Mouse (Mus musculus) adrenal gland, adult (tissue): ENCODE measurements at regions not wholly inside any gene's neighbourhood (a gene's known extent, or its start where the extent isn't known, plus 50 kb on each side); places are given as distances from the start of the nearest gene placed in this dataset.

Source experiments
- DNase-seq, 2 experiments: peaks; one replicate each; pipeline ENCODE4 v3.0.0; 2022 to 2023; ENCODE audit warnings: low spot score in 1 of 2; ENCODE audit not compliant: inconsistent age in 2 of 2

DNA sequence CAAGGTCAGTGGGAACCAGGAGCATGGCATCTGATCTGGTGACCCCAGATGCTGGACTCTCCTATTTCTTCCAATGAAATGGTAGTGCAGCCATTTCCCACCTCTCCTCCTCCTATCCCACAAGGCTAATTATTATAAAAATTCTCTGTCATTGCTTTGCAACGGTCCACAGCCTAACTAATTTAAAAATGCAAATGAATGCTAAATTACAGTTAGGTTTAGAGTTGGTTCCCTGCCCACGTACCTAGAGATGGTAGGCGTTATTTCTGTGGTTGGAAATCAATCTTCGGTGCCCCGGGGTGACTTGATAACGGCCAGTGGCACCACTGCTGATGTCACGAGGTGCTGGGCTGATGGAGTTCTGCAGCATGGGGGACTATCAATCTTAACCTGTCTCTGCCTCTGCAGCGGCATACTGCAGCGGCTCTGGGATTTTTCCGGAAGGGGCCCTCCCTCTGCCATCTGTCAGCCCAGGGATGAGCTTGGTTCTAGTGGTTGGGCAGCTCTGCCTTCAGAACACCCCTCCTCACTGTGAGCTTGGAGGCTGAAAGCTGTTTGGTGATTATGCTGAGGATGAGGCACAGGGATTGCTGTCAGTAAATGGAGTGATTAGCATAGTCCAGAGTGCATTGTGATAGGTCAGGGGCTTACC lies 66.5 kb downstream of the Nmur2 start:
- no peak for DNase-seq

- DNase-seq = no peak
These were observed 74.2 kb downstream of the Nmur2 start for GRCm38 (mm10) chr11:55966580-55966979.

GRCm38 (mm10) chr11:55958372-55958771 lies 82.4 kb downstream of the Nmur2 start:
- DNase-seq = no peak

DNA sequence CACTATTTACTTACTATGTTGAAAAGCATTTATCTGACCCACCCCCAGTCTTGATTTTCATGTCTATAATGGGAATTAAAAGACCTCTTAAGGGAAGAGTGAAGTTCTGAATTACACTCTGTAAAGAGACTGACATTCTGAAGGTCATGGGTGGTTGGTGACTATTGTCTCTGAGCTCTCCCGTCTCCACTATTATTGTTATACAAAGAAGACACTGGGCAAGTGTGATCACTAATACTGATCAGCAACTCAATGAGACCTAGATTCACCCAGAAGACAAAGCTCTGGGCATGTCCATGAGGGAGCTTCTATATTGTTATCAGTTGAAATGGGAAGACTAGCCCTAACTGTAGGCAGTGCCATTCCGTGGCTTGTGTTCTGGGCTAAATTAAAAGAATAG lies 83.5 kb downstream of the Nmur2 start:
- no peak for DNase-seq

- DNase-seq = no peak
These were observed 87.1 kb downstream of the Nmur2 start for GRCm38 (mm10) chr11:55953696-55954095.

- DNase-seq = no peak
These were observed 91.2 kb downstream of the Nmur2 start for GRCm38 (mm10) chr11:55949596-55949995.

- DNase-seq = peak; percentile 31 to 89
These were observed 94.1 kb downstream of the Nmur2 start for GRCm38 (mm10) chr11:55946629-55947240.

DNA sequence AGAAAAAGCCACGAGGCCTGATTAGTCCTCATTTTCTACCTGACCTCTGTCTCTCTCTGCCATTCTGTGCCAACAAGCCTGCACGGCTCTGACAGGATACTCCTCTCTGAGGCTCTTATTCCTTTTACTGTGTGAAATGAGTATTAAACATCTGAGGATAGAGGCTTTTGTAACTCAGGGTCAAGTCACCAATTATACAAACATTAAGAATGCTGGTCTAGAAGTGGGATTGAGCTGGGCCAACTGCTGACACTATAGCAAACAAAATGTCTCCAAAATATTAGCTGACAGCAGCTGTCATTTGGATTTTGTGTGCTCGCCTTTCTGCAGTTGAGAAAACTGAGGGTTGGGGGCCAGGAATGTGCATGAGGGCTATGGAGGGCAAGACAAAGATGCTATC lies 94.8 kb downstream of the Nmur2 start:
- no peak for DNase-seq

DNA sequence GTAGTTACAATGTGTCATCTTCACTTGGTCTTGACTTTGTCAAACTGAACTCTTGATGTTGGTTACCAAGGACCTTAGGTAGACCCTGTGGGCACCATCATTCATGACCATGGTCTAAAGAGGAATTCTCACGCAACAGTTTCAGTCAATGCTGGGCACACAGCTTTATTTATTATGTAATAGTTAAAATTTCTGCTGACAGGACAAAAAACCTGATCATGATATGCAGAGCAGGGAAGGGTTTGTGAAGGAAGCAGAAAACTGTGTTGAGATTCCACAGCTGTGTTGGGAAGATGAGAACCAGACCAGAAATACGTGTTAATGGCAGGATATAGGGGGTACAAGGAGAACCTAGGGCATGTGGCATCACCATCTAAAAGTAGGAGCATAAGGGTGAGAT lies 100.8 kb downstream of the Nmur2 start:
- no peak for DNase-seq

- DNase-seq = no peak
These were observed 114.4 kb downstream of the Nmur2 start for GRCm38 (mm10) chr11:55926366-55926765.

DNA sequence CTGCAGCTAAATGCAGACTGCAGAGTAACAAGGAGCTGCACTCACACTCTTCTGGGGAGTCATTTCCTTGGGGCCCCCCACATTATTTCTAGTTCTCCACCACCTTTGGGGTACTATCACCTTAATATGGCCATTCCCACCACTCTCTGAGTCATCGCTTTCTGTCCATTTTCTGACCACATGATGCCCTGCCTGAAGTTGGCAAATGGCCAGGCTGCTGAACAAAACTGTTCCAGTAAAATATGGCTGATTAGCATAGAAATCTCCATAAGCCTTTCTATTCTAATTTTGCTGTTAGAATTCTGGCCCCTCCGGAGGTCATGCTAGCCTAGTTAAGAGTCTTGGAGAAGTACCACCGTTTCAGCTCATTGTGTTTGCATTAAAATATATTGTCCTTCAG lies 121.7 kb downstream of the Nmur2 start:
- no peak for DNase-seq

DNA sequence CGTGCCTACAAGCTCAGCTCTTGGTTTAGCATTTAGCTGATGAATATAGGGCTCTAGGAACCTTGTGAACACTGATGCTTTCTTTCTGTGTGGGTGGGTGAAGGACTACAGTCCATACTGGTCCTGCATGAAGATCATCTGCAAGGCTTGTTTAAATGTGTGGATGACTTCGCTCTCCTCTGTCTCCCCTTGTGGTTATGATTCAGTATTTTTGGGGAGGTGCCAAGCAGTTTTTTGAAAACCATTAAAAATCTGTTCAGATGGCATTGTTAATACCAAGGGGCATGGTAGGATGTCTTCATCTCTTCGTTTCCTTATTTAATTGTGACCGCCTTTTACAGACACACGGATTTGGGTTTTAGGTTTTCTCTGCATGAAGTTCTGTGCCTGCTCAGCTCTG lies 122.4 kb downstream of the Nmur2 start:
- no peak for DNase-seq

- peak; percentile 7 to 72 for DNase-seq
These were observed 143.3 kb downstream of the Nmur2 start for GRCm38 (mm10) chr11:55897506-55897905.

DNA sequence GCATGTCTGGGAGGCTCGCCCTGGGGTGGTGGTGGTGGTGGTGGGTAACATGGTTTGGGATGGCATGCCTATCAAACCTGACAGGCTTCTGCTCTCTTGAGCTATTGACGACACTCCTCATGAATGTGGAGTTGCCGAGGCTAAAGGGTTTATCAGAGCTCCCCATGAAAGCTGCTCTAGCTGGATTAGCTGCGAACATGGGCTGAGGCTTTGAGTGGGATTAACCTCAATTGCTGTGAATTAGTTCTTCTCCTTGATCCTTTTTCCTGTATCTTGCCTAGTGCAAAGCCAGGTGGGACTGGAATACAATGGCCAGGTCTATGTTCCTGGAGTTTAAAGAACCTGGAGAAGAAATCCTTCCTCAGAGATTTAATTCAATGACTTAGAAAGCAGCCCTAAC lies 150.6 kb downstream of the Nmur2 start:
- DNase-seq = no peak

- no peak for DNase-seq
These were observed 162.2 kb downstream of the Nmur2 start for GRCm38 (mm10) chr11:55878631-55879030.

- DNase-seq = peak in 1 of 2 experiments; percentile 25
These were observed 173.7 kb downstream of the Nmur2 start for GRCm38 (mm10) chr11:55867141-55867540.

DNA sequence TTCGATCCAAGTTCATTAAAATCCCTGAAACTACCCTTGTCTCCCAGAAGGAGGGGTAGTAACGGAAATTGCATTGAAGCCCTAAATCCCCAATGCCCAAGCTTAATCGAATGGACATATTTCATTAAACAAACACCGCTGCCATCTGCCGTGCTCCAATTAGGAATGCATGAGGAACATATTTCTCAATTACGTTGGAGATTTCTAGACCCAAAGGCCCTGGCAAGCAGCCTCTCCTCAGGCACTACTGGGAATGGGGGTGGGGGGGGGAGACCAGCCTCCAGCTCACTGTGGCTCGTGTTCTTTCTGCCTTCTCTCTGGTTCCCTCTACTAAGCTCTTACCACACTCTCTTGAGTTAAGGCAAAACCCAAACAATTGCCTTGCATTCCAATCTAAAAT lies 181.6 kb downstream of the Nmur2 start:
- no peak for DNase-seq

- no peak for DNase-seq
These were observed 212.5 kb upstream of the Glra1 start for GRCm38 (mm10) chr11:55820479-55820878.

DNA sequence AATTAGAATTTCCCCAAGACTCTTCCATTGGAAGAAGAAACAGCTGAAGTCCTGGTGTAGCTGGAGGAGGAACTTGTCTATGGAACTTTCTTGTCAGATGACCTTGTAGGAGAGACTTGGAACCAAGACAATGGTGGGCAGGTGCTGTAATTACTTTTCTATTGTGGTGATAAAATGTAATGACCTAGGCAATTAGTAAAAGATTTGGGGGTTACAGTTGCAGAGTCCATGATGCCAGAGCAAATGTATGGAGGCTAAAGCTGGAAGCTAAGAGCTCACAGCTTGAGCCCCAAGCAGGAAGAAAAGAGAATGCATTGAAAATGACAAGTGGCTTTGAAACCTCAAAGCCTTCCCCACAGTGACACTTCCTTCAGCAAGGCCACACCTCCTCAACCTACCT lies 208.6 kb upstream of the Glra1 start:
- no peak for DNase-seq

DNA sequence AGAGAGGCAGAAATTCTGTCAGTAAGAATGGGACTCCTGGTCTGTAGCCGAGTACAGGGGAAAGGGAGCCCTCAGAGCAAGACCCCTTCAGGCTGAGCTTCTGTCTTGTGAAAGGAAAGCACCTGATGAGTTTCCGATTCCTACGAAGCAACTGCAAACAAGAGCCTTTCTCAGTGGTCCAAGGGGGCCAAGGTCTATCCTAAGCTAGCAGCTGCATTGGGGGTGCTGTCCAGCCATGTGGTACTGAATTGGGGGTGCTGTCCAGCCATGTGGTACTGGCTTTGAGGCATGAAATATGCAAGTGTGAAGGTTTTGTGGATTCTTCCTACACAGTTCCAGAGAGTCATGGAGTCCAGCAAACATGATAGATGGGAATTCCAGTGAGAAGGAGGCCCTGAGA lies 202.7 kb upstream of the Glra1 start:
- no peak for DNase-seq

DNA sequence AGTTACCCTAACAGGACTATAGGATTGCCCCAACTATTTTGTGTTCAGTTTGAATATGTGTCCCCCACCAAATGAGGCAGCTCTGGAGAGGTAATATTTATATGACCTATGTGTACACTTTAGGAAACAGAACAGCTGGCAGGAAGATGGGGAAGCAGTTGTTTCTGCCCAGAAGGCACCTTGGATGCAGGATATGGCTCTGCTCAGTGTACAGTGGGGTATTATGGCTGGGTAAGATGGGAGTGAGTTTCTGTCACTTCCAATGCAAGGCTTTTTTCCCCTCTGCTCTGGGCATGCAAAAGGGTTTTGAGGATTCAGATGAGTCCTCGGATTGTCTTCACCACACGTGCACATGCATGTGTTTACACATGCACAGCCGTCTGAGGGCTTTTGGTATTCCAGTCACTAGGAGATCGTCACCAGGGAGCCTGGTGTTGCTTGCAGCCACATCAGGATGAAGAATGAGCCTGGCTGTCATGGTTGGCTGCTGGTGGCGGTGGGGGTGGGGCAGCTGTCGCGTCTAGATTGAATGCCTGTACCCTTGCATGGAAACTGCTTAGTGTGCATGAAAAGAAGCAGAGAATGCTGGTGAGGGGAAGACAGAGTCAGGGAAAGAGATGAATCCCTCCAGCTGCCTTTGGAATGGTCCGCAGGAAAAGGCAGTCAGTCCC lies 183.3 kb upstream of the Glra1 start:
- DNase-seq = no peak

- no peak for DNase-seq
These were observed 181.6 kb upstream of the Glra1 start for GRCm38 (mm10) chr11:55789638-55790037.

DNA sequence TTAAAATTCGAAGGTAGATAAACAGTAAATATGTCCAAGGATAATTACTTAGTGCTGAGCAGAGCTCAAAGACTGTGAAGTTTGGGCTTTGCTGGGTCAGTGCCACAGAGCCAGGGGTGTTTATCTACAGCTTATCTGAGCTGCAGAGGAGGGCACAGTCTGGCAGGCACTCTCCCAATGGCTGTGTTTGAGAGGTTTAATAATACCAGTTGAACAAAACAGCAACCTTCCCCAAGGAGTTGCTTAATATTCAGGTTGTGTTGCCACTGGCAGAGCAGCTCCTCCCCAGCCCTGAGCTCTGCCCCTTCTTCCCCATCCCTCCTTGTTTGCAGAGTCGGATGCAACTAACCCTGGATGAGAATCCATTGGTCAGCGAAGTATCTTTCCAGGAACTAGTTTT lies 173.0 kb upstream of the Glra1 start:
- DNase-seq = no peak
